Mouse (Mus musculus) cerebellum, adult 2 months (tissue): ENCODE measurements at regions not wholly inside any gene's neighbourhood (a gene's known extent, or its start where the extent isn't known, plus 50 kb on each side); places are given as distances from the start of the nearest gene placed in this dataset.

Experiments
- DNase-seq, 2 experiments: peaks; one replicate each; pipeline ENCODE4 v3.0.0; 2021
- H3K27ac ChIP-seq: fragments of 200-500 bp; 2 replicates; pipeline ENCODE4 v1.5.1; 2012; ENCODE audit warnings: low read length, control low read depth, inconsistent platforms; ENCODE audit not compliant: insufficient read depth
- H3K27me3 ChIP-seq: fragments of 200-500 bp; 2 replicates; pipeline ENCODE4 v1.6.1; 2012; ENCODE audit warnings: inconsistent platforms, mild to moderate bottlenecking, low read length, moderate library complexity; ENCODE audit not compliant: control insufficient read depth, insufficient read depth
- H3K4me1 ChIP-seq: fragments of 200-500 bp; 2 replicates; pipeline ENCODE4 v1.6.1; 2011; ENCODE audit warnings: low read length; ENCODE audit not compliant: control insufficient read depth, insufficient read depth
- H3K4me3 ChIP-seq: fragments of 200-500 bp; replicated peaks from 2 replicates; pipeline ENCODE3; 2011; ENCODE audit warnings: mild to moderate bottlenecking, low read depth, low read length, control low read depth; ENCODE audit not compliant: insufficient read depth
- CTCF ChIP-seq: fragments of 200-500 bp; IDR thresholded peaks from 2 replicates; pipeline ENCODE4 v1.5.1; 2011; ENCODE audit warnings: low read depth, mild to moderate bottlenecking, control low read depth, low read length, moderate library complexity, borderline replicate concordance; ENCODE audit not compliant: insufficient read depth
- POLR2A ChIP-seq: fragments of 200-500 bp; IDR thresholded peaks from 2 replicates; pipeline ENCODE4 v1.6.1; 2011; ENCODE audit warnings: low read length, control low read depth, borderline replicate concordance; ENCODE audit not compliant: insufficient read depth
- WGBS: fragments of 180-500 bp; shearing (Covaris S2); methylation state at CpG from one replicate; pipeline ENCODE4 v1.1.7; 2018; 5-methylcytosine and 5-hydroxymethylcytosine counted together

DNA sequence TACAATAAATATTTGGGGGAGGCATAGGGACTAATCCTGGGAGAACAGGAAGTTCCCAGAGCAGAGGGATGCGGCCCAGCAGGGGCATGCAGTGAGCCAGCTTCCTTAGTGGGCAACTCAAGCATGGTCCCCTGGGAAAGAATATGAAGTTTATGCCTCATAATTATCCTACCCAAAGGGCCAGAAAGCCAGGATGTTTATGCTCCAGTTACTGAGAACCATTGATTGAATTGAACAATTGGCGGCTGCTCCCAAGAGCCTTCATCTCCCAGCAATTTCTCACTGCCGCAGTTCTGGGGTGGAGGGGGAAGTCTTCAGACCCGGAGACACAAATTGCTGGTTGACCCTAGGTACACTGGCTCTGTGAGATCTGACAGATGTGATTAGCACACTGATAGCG is 50.9 kb upstream of the Arntl start:
- WGBS, result 73% methylated on average over 5 of the region's 5 CpGs
- Histone ChIP-seq H3K4me1 (no peaks in the 10 kb centered on the region), H3K4me3 (no peak overlapping the region), H3K27me3 (no peaks in the 10 kb centered on the region), H3K27ac (no peak overlapping the region; the same call in 1 of the 2 replicates)
- TF ChIP-seq POLR2A (no peak), CTCF (no peak)
- no peak for DNase-seq

DNA sequence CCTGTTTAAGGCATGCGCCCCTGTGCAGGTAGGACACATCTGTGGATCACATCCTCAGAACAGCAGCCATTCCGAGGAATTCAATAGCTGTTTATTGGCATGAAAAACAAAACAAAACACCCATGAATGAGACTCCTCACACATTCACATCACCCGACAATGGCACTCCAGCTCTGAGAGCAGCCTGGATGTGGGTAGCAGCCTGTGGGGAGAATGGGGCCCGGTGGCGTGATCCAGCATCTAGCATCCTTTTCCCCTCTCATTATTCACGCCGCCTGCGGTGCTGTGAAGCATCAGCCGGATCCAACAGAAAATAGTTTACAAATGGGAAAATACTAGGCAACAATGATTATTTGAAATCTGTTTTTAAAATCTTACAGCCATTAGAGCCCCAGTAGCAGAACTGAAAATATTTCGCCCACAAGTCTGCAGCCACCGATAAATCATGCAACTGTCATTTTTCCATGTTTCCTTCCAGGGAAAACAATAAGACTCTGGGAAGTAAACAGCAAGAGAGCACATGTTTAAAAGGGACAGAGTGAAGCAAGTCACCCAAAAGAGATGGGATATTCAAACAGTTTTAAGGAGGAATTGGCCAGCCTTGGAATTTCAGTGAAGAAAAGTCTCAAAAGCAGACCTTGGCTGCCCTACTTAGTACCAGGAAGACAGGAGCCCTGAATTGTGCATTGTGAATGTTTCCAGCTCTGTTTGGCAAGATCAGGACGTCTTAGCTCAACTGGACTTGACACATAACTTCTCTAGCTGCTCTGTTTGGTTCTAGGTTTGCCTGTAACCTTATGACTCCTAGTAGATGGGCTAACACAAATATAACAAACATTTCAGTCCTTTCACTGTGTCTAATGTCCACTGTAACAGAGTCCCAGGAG is 50.2 kb upstream of the Arntl start:
- Histone ChIP-seq H3K27me3 (no peaks in the 10 kb centered on the region), H3K27ac (no peak overlapping the region; the same call in 1 of the 2 replicates), H3K4me3 (no peak overlapping the region), H3K4me1 (no peaks in the 10 kb centered on the region)
- TF ChIP-seq POLR2A (no peak), CTCF (no peak)
- WGBS, result 69% methylated on average over 12 of the region's 12 CpGs
- DNase-seq, result no peak
